Mouse (Mus musculus) embryonic fibroblast, embryonic 13.5 days (primary cell): ENCODE measurements around the gene Vmn2r18.

ENCODE experiments used
- CTCF ChIP-seq: IDR thresholded peaks from 2 replicates; pipeline ENCODE4 v1.5.1; 2011; ENCODE audit warnings: mild to moderate bottlenecking, control low read depth, low read length, moderate library complexity, borderline replicate concordance; ENCODE audit not compliant: insufficient read depth
- POLR2A ChIP-seq: IDR thresholded peaks from 2 replicates; pipeline ENCODE4 v1.6.1; 2011; ENCODE audit warnings: low read depth, mild to moderate bottlenecking, control low read depth, low read length, moderate library complexity

- TF ChIP-seq CTCF (no peak), POLR2A (no peak)
Observed at GRCm38 (mm10) chr5:151605921-151606320, at the start of gene Vmn2r18.
